Mouse (Mus musculus): ENCODE measurements around the gene Best3. TPM values are rescaled to one million over a fixed set of nuclear protein-coding genes. Genes with fewer than 3 reads are reported as not detected.
A peak's percentile ranks its signal among the peaks of the same experiment; 100 is the strongest.
"Not testable (repeated sequence)": the region's sequence is repeated elsewhere in the genome, so short reads cannot be mapped to it uniquely, and the experiment has no call there.

Gene Best3
- polyA plus RNA-seq, 1 experiment from 2014 or later = 0.12 TPM

GRCm38 (mm10) chr10:117026176-117026575, 40.1 kb downstream of the Best3 start:
- DNase-seq = no peak
- 84% methylated on average over 8 of the region's 8 CpGs for WGBS
- no peaks in the 10 kb centered on the region for H3K36me3 ChIP-seq (ENCODE audit: control insufficient read depth, insufficient read depth, low read length)
- H3K27ac ChIP-seq (replicated peaks; ENCODE audit: low read depth, low read length) = no peak overlapping the region
- H3K9me3 ChIP-seq (ENCODE audit: control insufficient read depth, low read length) = no peaks in the 10 kb centered on the region
- no peak overlapping the region for H3K4me2 ChIP-seq (ENCODE audit: low read length)
- H3K27me3 ChIP-seq (ENCODE audit: control insufficient read depth, insufficient read depth, low read length) = no peaks in the 10 kb centered on the region
- ATAC-seq (ENCODE audit: low FRiP score, low TSS enrichment) = no peak
- peaks cover 3% of the 10 kb centered on the region for H3K4me1 ChIP-seq (ENCODE audit: control insufficient read depth, insufficient read depth, low read length)
- H3K4me3 ChIP-seq (replicated peaks; ENCODE audit: low read depth, low read length) = no peak overlapping the region
- H3K9ac ChIP-seq (replicated peaks; ENCODE audit: low read length) = no peak overlapping the region

- 93% methylated on average over 3 of the region's 3 CpGs for WGBS
- Histone ChIP-seq H3K9me3 (ENCODE audit: control insufficient read depth, low read length) (no peaks in the 10 kb centered on the region), H3K27me3 (ENCODE audit: control insufficient read depth, insufficient read depth, low read length) (no peaks in the 10 kb centered on the region), H3K4me1 (ENCODE audit: control insufficient read depth, insufficient read depth, low read length) (no peaks in the 10 kb centered on the region), H3K27ac (replicated peaks; ENCODE audit: low read depth, low read length) (no peak overlapping the region), H3K4me3 (replicated peaks; ENCODE audit: low read depth, low read length) (no peak overlapping the region), H3K9ac (replicated peaks; ENCODE audit: low read length) (no peak overlapping the region), H3K4me2 (ENCODE audit: low read length) (no peak overlapping the region), H3K36me3 (ENCODE audit: control insufficient read depth, insufficient read depth, low read length) (no peaks in the 10 kb centered on the region)
- no peak for DNase-seq
- ATAC-seq (ENCODE audit: low FRiP score, low TSS enrichment) = no peak
These were observed 45.0 kb downstream of the Best3 start for GRCm38 (mm10) chr10:117031160-117031559.

DNA sequence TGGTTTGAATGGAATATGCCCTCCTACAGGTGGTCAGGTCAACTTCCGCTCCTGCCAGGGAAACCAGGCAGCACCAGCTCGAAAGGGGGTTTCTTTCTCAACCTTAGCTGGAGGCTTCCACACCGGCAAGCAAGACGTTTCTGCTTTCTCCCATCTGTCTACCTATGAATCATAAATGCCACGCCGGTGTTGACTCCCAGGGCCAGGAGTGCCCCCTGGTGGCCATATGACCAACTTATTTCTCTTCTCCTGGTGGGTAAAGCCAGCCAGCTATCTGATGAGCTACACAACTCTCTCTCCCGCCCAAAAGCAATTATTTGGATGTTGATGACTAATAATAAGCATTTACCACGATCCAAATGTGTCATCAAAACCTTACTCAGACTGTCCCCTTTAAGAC, 47.7 kb downstream of the Best3 start:
- no peaks in the 10 kb centered on the region for H3K4me1 ChIP-seq (ENCODE audit: control insufficient read depth, insufficient read depth, low read length)
- ATAC-seq (ENCODE audit: low FRiP score, low TSS enrichment) = no peak
- H3K27me3 ChIP-seq (ENCODE audit: control insufficient read depth, insufficient read depth, low read length) = no peaks in the 10 kb centered on the region
- H3K9me3 ChIP-seq (ENCODE audit: control insufficient read depth, low read length) = no peaks in the 10 kb centered on the region
- H3K9ac ChIP-seq (replicated peaks; ENCODE audit: low read length) = no peak overlapping the region
- H3K36me3 ChIP-seq (ENCODE audit: control insufficient read depth, insufficient read depth, low read length) = no peaks in the 10 kb centered on the region
- 29% methylated on average over 8 of the region's 8 CpGs for WGBS
- no peak overlapping the region for H3K4me3 ChIP-seq (replicated peaks; ENCODE audit: low read depth, low read length)
- no peak overlapping the region for H3K27ac ChIP-seq (replicated peaks; ENCODE audit: low read depth, low read length)
- no peak overlapping the region for H3K4me2 ChIP-seq (ENCODE audit: low read length)
- DNase-seq = peak; percentile 89

- WGBS = 66% methylated on average over 6 of the region's 6 CpGs
- ATAC-seq (ENCODE audit: low FRiP score, low TSS enrichment) = no peak
These were observed 54.2 kb downstream of the Best3 start for GRCm38 (mm10) chr10:117040355-117040754.

GRCm38 (mm10) chr10:117042295-117042694, 56.2 kb downstream of the Best3 start:
- Histone ChIP-seq H3K9me3 (ENCODE audit: control insufficient read depth, low read length) (no peaks in the 10 kb centered on the region), H3K4me1 (ENCODE audit: control insufficient read depth, insufficient read depth, low read length) (0 out of 2 replicates have a peak, but pooled peaks cover 4% of the 10 kb centered on the region), H3K4me2 (ENCODE audit: low read length) (no peak overlapping the region), H3K9ac (replicated peaks; ENCODE audit: low read length) (no peak overlapping the region), H3K27ac (replicated peaks; ENCODE audit: low read depth, low read length) (no peak overlapping the region), H3K27me3 (ENCODE audit: control insufficient read depth, insufficient read depth, low read length) (no peaks in the 10 kb centered on the region), H3K4me3 (replicated peaks; ENCODE audit: low read depth, low read length) (no peak overlapping the region), H3K36me3 (ENCODE audit: control insufficient read depth, insufficient read depth, low read length) (no peaks in the 10 kb centered on the region)
- ATAC-seq (ENCODE audit: low FRiP score, low TSS enrichment) (no peak), DNase-seq (no peak)
- 87% methylated on average over 14 of the region's 14 CpGs for WGBS

More at GRCm38 (mm10) chr10:117040355-117040754, 54.2 kb downstream of the Best3 start:
- no peak overlapping the region for H3K9ac ChIP-seq (replicated peaks; ENCODE audit: low read length)
- no peak overlapping the region for H3K4me3 ChIP-seq (replicated peaks; ENCODE audit: low read depth, low read length)
- no peak overlapping the region for H3K4me2 ChIP-seq (ENCODE audit: low read length)
- no peaks in the 10 kb centered on the region for H3K27me3 ChIP-seq (ENCODE audit: control insufficient read depth, insufficient read depth, low read length)
- no peak overlapping the region for H3K27ac ChIP-seq (replicated peaks; ENCODE audit: low read depth, low read length)
- DNase-seq = peak; percentile 76
- H3K36me3 ChIP-seq (ENCODE audit: control insufficient read depth, insufficient read depth, low read length) = no peaks in the 10 kb centered on the region
- no peaks in the 10 kb centered on the region for H3K9me3 ChIP-seq (ENCODE audit: control insufficient read depth, low read length)
- H3K4me1 ChIP-seq (ENCODE audit: control insufficient read depth, insufficient read depth, low read length) = 0 out of 2 replicates have a peak, but pooled peaks cover 2% of the 10 kb centered on the region

GRCm38 (mm10) chr10:117043497-117044166, 57.5 kb downstream of the Best3 start:
- not testable (repeated sequence) for H3K27me3 ChIP-seq (ENCODE audit: control insufficient read depth, insufficient read depth, low read length); ATAC-seq (ENCODE audit: low FRiP score, low TSS enrichment); H3K36me3 ChIP-seq (ENCODE audit: control insufficient read depth, insufficient read depth, low read length); H3K27ac ChIP-seq (replicated peaks; ENCODE audit: low read depth, low read length); H3K9ac ChIP-seq (replicated peaks; ENCODE audit: low read length); H3K4me1 ChIP-seq (ENCODE audit: control insufficient read depth, insufficient read depth, low read length); H3K4me3 ChIP-seq (replicated peaks; ENCODE audit: low read depth, low read length); DNase-seq; H3K4me2 ChIP-seq (ENCODE audit: low read length); H3K9me3 ChIP-seq (ENCODE audit: control insufficient read depth, low read length)
- 48% methylated on average over 15 of the region's 16 CpGs for WGBS

GRCm38 (mm10) chr10:117045175-117046056, 59.3 kb downstream of the Best3 start, which contains the start of gene Lrrc10:
Gene Lrrc10, plus strand, starts transcription at chr10:117045341.
- H3K27me3 ChIP-seq (ENCODE audit: control insufficient read depth, insufficient read depth, low read length) = no peaks in the 10 kb centered on the region
- DNase-seq (peak; percentile 35), ATAC-seq (ENCODE audit: low FRiP score, low TSS enrichment) (no peak)
- 45% methylated on average over 40 of the region's 40 CpGs for WGBS
- H3K9me3 ChIP-seq (ENCODE audit: control insufficient read depth, low read length) = no peaks in the 10 kb centered on the region
- peak within 1 kb of the TSS; percentile 39 for H3K4me2 ChIP-seq (ENCODE audit: low read length)
- H3K36me3 ChIP-seq (ENCODE audit: control insufficient read depth, insufficient read depth, low read length) = peaks cover 12% of the 10 kb centered on the region
- H3K9ac ChIP-seq (replicated peaks; ENCODE audit: low read length) = no peak within 1 kb of the TSS
- no peak within 1 kb of the TSS for H3K27ac ChIP-seq (replicated peaks; ENCODE audit: low read depth, low read length)
- H3K4me1 ChIP-seq (ENCODE audit: control insufficient read depth, insufficient read depth, low read length) = 0 out of 2 replicates have a peak, but pooled peaks cover 4% of the 10 kb centered on the region
- no peak within 1 kb of the TSS for H3K4me3 ChIP-seq (replicated peaks; ENCODE audit: low read depth, low read length)

DNA sequence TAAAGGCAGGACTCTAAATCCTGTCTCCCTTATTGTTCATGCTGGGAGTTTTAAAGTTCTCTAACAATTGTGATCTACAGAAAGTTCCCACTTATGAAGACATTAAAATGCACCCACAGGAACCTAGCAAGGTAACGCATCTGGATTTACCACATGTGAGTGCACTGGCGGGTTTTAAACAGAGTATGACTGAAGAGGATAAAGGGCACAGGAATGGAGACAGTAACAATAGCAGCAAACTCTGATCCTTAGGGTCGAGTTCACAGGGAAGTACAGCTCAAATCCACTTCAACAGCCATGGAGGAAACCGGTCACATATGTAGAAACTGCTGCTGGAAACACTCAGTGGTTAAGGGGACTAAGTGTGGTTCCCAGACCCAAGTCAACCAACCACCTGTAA, 63.1 kb downstream of the Best3 start:
- DNase-seq = no peak
- H3K36me3 ChIP-seq (ENCODE audit: control insufficient read depth, insufficient read depth, low read length) = peaks cover 50% of the 10 kb centered on the region
- H3K9ac ChIP-seq (replicated peaks; ENCODE audit: low read length) = no peak overlapping the region
- no peaks in the 10 kb centered on the region for H3K9me3 ChIP-seq (ENCODE audit: control insufficient read depth, low read length)
- 79% methylated on average over 4 of the region's 4 CpGs for WGBS
- H3K27ac ChIP-seq (replicated peaks; ENCODE audit: low read depth, low read length) = no peak overlapping the region
- 0 out of 2 replicates have a peak, but pooled peaks cover 4% of the 10 kb centered on the region for H3K4me1 ChIP-seq (ENCODE audit: control insufficient read depth, insufficient read depth, low read length)
- H3K4me3 ChIP-seq (replicated peaks; ENCODE audit: low read depth, low read length) = no peak overlapping the region
- ATAC-seq (ENCODE audit: low FRiP score, low TSS enrichment) = no peak
- H3K4me2 ChIP-seq (ENCODE audit: low read length) = no peak overlapping the region
- no peaks in the 10 kb centered on the region for H3K27me3 ChIP-seq (ENCODE audit: control insufficient read depth, insufficient read depth, low read length)
